Mouse (Mus musculus) forebrain, postnatal 0 days (tissue): ENCODE results near the gene Sptssa. TPM values are rescaled to one million over a fixed set of nuclear protein-coding genes. Genes with fewer than 3 reads are reported as not detected.
"Not testable (repeated sequence)": the region's sequence is repeated elsewhere in the genome, so short reads cannot be mapped to it uniquely, and the experiment has no call there.

Source experiments
- ATAC-seq: fragments of 200-750 bp; cut with Nextera tagmentation; 2 replicates; pipeline ENCODE4 v1.8.0; 2017; ENCODE audit warnings: mild to moderate bottlenecking, moderate library complexity
- DNase-seq: peaks from one replicate; pipeline ENCODE4 v3.0.0-alpha.2; 2015
- H3K27ac ChIP-seq: fragments of 300-500 bp; sonication (generic); 2 replicates; pipeline ENCODE4 v1.5.1; 2014; ENCODE audit warnings: low read depth, mild to moderate bottlenecking, antibody characterized with exemption, low read length, moderate library complexity, mixed read lengths
- H3K27me3 ChIP-seq: fragments of 300-500 bp; sonication (generic); 2 replicates; pipeline ENCODE4 v1.6.1; 2014; ENCODE audit warnings: mild to moderate bottlenecking, low read length, mixed read lengths; ENCODE audit not compliant: insufficient read depth
- H3K36me3 ChIP-seq: fragments of 300-500 bp; sonication (generic); 2 replicates; pipeline ENCODE4 v1.6.1; 2014; ENCODE audit warnings: mild to moderate bottlenecking, moderate library complexity; ENCODE audit not compliant: insufficient read depth
- H3K4me1 ChIP-seq: fragments of 300-500 bp; sonication (generic); 2 replicates; pipeline ENCODE4 v1.6.1; 2014; ENCODE audit warnings: antibody characterized with exemption; ENCODE audit not compliant: insufficient read depth
- H3K4me2 ChIP-seq: fragments of 300-500 bp; sonication (generic); 2 replicates; pipeline ENCODE4 v1.6.1; 2014; ENCODE audit warnings: low read depth, mild to moderate bottlenecking, moderate library complexity
- H3K4me3 ChIP-seq: fragments of 300-500 bp; sonication (generic); 2 replicates; pipeline ENCODE4 v1.5.1; 2014; ENCODE audit warnings: low read depth, low read length, mixed read lengths
- H3K9ac ChIP-seq: fragments of 300-500 bp; sonication (generic); 2 replicates; pipeline ENCODE4 v1.6.1; 2014; ENCODE audit warnings: mild to moderate bottlenecking
- H3K9me3 ChIP-seq: fragments of 300-500 bp; sonication (generic); 2 replicates; pipeline ENCODE4 v1.6.1; 2016; ENCODE audit warnings: low read length
- CTCF ChIP-seq: sonication (generic); IDR thresholded peaks from 2 replicates; pipeline ENCODE4 v1.5.1; 2016; ENCODE audit warnings: antibody characterized with exemption, control low read depth, low read depth
- WGBS: fragments of 180-500 bp; shearing (Covaris S2); extraction: QIAGEN DNeasy Blood & Tissue Kit; methylation state at CpG from one replicate; pipeline ENCODE4 v1.1.7; 2014; 5-methylcytosine and 5-hydroxymethylcytosine counted together
- polyA plus RNA-seq: library from polyadenylated mRNA; unstranded; fragments of >200 nt; fragmentation: Nextera tagmentation; extraction: Ambion mirVana; gene quantifications from 2 replicates; pipeline ENCODE4 v1.2.1, GENCODE M21; 2015
- total RNA-seq: library from RNA; depleted of rRNA; stranded (reverse); fragments of >200 nt; gene quantifications from 2 replicates; pipeline ENCODE4 v1.2.3, GENCODE M21; 2014

The Sptssa gene
- total and polyA plus RNA-seq, 2 experiments from 2014 or later = 78.6 to 206 TPM

DNA sequence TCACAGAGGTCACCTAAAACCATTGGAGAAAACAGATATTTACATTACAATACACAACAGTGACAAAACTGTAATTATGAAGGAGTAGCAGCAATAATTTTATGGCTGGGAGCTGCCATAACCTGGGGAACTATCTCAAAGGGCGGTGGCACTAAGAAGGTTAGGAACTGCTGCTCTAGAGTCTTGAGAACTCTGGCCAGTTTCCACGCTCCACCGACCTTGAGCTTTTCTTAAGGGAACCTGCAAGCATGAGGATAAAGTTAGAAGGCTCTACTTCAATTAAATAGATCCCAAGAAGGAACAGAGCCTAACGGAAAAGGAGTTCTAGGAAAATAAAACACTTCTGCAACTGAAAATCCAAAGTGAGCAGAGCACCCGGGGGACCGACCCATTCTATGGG is 9.2 kb upstream of the Sptssa start:
- DNase-seq (no peak), ATAC-seq (no peak)
- Histone ChIP-seq H3K4me3 (no peak overlapping the region), H3K9ac (no peak overlapping the region), H3K27me3 (no peaks in the 10 kb centered on the region), H3K27ac (no peak overlapping the region), H3K4me2 (no peak overlapping the region), H3K4me1 (no peaks in the 10 kb centered on the region), H3K9me3 (no peaks in the 10 kb centered on the region), H3K36me3 (peaks cover 9% of the 10 kb centered on the region)
- no peak for TF ChIP-seq CTCF
- 81% methylated on average over 6 of the region's 6 CpGs for WGBS

GRCm38 (mm10) chr12:54661470-54661869 is 5.1 kb upstream of the Sptssa start:
- H3K27me3 ChIP-seq, H3K9me3 ChIP-seq, H3K9ac ChIP-seq, H3K4me1 ChIP-seq, H3K36me3 ChIP-seq, H3K4me3 ChIP-seq, H3K27ac ChIP-seq, DNase-seq, H3K4me2 ChIP-seq, ATAC-seq: not testable (repeated sequence)
- WGBS = 77% methylated on average over 5 of the region's 5 CpGs

DNA sequence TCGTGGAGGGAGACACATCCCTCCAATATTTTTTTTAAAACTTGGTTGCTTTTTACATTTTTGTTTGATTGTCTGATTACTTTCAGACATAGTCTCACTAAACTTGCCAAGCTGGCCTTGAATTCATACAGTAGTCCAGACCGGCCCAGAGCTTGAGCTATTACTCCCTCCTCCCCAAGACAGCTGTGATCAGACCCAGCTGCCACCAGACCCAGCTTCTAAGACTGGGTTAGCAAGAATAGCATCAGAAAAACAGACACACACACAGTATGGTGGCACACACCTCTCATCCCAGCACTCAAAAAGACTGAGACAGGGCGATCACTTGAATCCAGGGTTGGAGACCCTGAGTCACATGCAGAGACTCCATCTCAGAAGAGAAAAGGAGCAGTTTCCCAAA is 3.5 kb upstream of the Sptssa start:
- Histone ChIP-seq H3K36me3 (no peaks in the 10 kb centered on the region), H3K27me3 (no peaks in the 10 kb centered on the region), H3K9me3 (no peaks in the 10 kb centered on the region), H3K4me3 (no peak overlapping the region), H3K4me2 (no peak overlapping the region), H3K27ac (no peak overlapping the region), H3K9ac (no peak overlapping the region), H3K4me1 (peaks cover 2% of the 10 kb centered on the region)
- no peak for TF ChIP-seq CTCF
- ATAC-seq (no peak), DNase-seq (no peak)
- 83% methylated on average over 3 of the region's 3 CpGs for WGBS

DNA sequence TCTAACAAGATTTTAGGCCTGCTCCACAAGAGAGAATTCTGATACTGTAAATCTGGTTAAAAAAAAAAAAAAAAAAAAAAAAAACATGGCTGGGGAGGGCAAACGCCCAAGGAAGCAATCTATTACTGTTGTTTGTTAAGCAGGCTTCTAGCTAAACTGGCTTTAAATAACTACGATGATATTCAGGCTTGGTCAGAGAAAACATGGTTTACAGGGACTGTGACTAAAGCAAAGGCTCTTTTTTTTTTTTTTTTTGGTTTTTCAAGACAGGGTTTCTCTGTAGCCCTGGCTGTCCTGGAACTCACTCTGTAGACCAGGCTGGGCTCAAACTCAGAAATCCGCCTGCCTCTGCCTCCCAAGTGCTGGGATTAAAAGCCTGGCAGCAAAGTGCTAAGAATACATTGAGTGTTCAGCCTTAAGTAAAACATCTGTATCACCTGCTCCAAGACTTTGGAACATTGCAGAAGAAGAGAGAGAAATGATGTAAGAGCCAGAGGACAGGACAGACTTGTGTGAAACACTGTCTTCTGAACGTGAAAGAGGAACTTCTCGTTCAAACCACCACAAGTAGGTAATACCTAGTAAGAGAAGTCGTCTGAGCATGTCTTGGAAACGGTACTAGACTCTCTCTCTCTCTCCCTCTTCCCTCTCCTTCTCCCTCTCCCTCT is 2.2 kb upstream of the Sptssa start:
- no peak overlapping the region for H3K27ac ChIP-seq
- no peak overlapping the region for H3K4me3 ChIP-seq
- WGBS = 77% methylated on average over 7 of the region's 7 CpGs
- H3K4me2 ChIP-seq = no peak overlapping the region
- no peak overlapping the region for H3K9ac ChIP-seq
- H3K4me1 ChIP-seq = peaks cover 9% of the 10 kb centered on the region
- no peak for DNase-seq
- H3K9me3 ChIP-seq = no peaks in the 10 kb centered on the region
- H3K36me3 ChIP-seq = no peaks in the 10 kb centered on the region
- no peaks in the 10 kb centered on the region for H3K27me3 ChIP-seq
- no peak for TF ChIP-seq CTCF
- ATAC-seq = no peak

DNA sequence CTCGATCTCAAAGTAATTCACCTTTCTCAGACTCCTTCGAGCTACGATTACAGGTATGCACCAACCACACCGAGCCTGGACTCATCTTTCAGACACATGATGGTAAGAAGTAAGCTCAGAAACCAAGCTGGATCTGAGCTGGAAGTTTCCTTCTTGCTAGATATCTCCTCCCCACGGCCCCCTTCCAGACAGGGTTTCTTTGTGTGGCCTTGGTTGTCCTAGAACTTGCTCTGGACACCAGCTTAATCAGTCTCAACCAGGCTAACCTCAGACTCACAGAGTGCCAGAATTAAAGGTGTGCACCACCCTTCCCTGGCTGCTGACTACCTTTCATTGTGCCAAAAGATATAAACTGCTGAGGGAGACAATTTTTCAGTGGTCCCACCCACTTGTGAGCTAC is 1.6 kb upstream of the Sptssa start:
- Histone ChIP-seq H3K4me3 (no peak overlapping the region), H3K9me3 (no peaks in the 10 kb centered on the region), H3K27me3 (no peaks in the 10 kb centered on the region), H3K4me2 (no peak overlapping the region), H3K9ac (no peak overlapping the region), H3K4me1 (peaks cover 9% of the 10 kb centered on the region), H3K36me3 (no peaks in the 10 kb centered on the region), H3K27ac (no peak overlapping the region)
- DNase-seq (no peak), ATAC-seq (no peak)
- 94% methylated on average over 5 of the region's 5 CpGs for WGBS
- no peak for TF ChIP-seq CTCF

- Histone ChIP-seq H3K4me2 (peak overlapping the region; percentile 62), H3K27me3 (no peaks in the 10 kb centered on the region), H3K36me3 (no peaks in the 10 kb centered on the region), H3K4me1 (peaks cover 9% of the 10 kb centered on the region), H3K9me3 (no peaks in the 10 kb centered on the region), H3K4me3 (peak overlapping the region; percentile 72), H3K9ac (no peak overlapping the region), H3K27ac (no peak overlapping the region)
- no peak for ATAC-seq
- no peak for TF ChIP-seq CTCF
- DNase-seq = no peak
- 61% methylated on average over 2 of the region's 2 CpGs for WGBS
These were observed 853 bp upstream of the Sptssa start for GRCm38 (mm10) chr12:54657226-54657625.

DNA sequence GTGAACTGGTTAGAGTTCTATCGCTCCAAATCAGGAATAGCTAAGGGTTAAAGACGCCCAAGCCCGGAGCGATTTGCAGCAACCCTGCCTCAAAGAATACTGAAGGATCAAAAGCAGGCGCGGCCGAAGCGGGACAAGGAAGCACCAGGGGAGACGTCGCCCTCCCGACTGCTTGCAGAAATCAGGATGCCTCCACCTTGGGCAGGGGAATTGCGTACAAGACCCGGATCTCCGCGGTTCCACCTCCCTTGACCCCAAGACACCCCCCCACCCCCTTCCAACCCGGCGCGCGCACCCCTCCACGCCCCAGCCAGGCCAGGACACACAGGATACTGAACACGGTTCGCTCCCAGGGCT is 356 bp downstream of the Sptssa start:
- ATAC-seq = peak; percentile 34; the same call in 1 of the 2 replicates
- DNase-seq = peak; percentile 61
- H3K9ac ChIP-seq = peak overlapping the region; percentile 82
- peaks cover 9% of the 10 kb centered on the region for H3K4me1 ChIP-seq
- peak overlapping the region; percentile 62 for H3K4me2 ChIP-seq
- H3K4me3 ChIP-seq = peak overlapping the region; percentile 72
- H3K27me3 ChIP-seq = no peaks in the 10 kb centered on the region
- no peaks in the 10 kb centered on the region for H3K9me3 ChIP-seq
- no peaks in the 10 kb centered on the region for H3K36me3 ChIP-seq
- WGBS = 0% methylated on average over 22 of the region's 22 CpGs
- peak overlapping the region; percentile 82 for H3K27ac ChIP-seq
- TF ChIP-seq CTCF = no peak
